Mouse (Mus musculus): Measurements from ENCODE around the gene Adarb1.

DNA sequence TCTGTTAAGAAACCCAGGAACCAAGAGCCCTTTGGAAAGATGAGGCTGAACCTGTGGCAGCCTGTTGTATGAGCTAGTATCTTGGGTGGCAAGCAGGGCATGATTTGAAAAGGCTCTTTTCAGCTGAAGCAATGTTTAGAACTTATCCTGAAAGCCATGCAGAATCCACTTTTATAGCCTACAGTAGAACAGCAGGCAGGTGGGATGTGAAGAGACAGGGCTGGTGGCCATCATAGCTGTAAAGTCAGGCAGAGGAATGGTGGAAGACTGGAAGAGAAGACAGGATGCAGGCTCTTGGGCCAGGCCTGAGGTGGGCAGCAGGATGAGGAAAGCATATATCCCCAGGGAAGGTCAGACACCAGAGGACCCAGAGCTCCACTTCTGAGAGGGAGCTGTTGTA is 76.4 kb downstream of the Adarb1 start:
- no peak for TF ChIP-seq POLR2A (IDR thresholded peaks at IDR 0.05; ENCODE audit: insufficient read depth, low read depth, low read length)
- TF ChIP-seq CTCF (IDR thresholded peaks at IDR 0.05) = no peak
- no peak for TF ChIP-seq EP300 (IDR thresholded peaks at IDR 0.05; ENCODE audit: insufficient read depth, low read depth, low read length)

Data from heart, adult 2 months (tissue).